Mouse (Mus musculus) lung, embryonic 14.5 days (tissue): ENCODE measurements around the gene Grb10. TPM values are rescaled to one million over a fixed set of nuclear protein-coding genes. Genes with fewer than 3 reads are reported as not detected.

Experiments
- ATAC-seq: fragments of 200-750 bp; cut with Nextera tagmentation; 2 replicates; pipeline ENCODE4 v1.8.0; 2017; ENCODE audit warnings: mild to moderate bottlenecking, moderate TSS enrichment, moderate library complexity; ENCODE audit not compliant: insufficient read depth
- DNase-seq: peaks from one replicate; pipeline ENCODE4 v3.0.0-alpha.2; 2015
- H3K27ac ChIP-seq: fragments of 300-500 bp; sonication (generic); 2 replicates; pipeline ENCODE4 v1.5.1; 2014; ENCODE audit warnings: low read depth, mild to moderate bottlenecking, moderate library complexity
- H3K27me3 ChIP-seq: fragments of 300-500 bp; sonication (generic); 2 replicates; pipeline ENCODE4 v1.6.1; 2014; ENCODE audit warnings: low read length, control low read depth; ENCODE audit not compliant: insufficient read depth
- H3K36me3 ChIP-seq: fragments of 300-500 bp; sonication (generic); 2 replicates; pipeline ENCODE4 v1.6.1; 2014; ENCODE audit warnings: control low read depth; ENCODE audit not compliant: insufficient read depth
- H3K4me1 ChIP-seq: fragments of 300-500 bp; sonication (generic); 2 replicates; pipeline ENCODE4 v1.6.1; 2014; ENCODE audit warnings: antibody characterized with exemption, control low read depth; ENCODE audit not compliant: insufficient read depth
- H3K4me2 ChIP-seq: fragments of 300-500 bp; sonication (generic); 2 replicates; pipeline ENCODE4 v1.6.1; 2014; ENCODE audit warnings: mild to moderate bottlenecking
- H3K4me3 ChIP-seq: fragments of 300-500 bp; sonication (generic); 2 replicates; pipeline ENCODE4 v1.5.1; 2014; ENCODE audit warnings: low read depth, low read length
- H3K9ac ChIP-seq: fragments of 300-500 bp; sonication (generic); 2 replicates; pipeline ENCODE4 v1.6.1; 2014
- H3K9me3 ChIP-seq: fragments of 300-500 bp; sonication (generic); 2 replicates; pipeline ENCODE4 v1.6.1; 2016; ENCODE audit warnings: low read depth, low read length, control low read depth
- CTCF ChIP-seq: IDR thresholded peaks from 2 replicates; pipeline ENCODE4 v1.5.1; 2016; ENCODE audit warnings: antibody characterized with exemption, low read depth
- WGBS: fragments of 180-500 bp; shearing (Covaris S2); extraction: QIAGEN DNeasy Blood & Tissue Kit; methylation state at CpG from one replicate; pipeline ENCODE4 v1.1.7; 2014; 5-methylcytosine and 5-hydroxymethylcytosine counted together
- polyA plus RNA-seq: library from polyadenylated mRNA; unstranded; fragments of >200 nt; fragmentation: Nextera tagmentation; extraction: Ambion mirVana; gene quantifications from 2 replicates; pipeline ENCODE4 v1.2.1, GENCODE M21; 2014

The Grb10 gene
- polyA plus RNA-seq, 1 experiment from 2014 or later, result 313 TPM

DNA sequence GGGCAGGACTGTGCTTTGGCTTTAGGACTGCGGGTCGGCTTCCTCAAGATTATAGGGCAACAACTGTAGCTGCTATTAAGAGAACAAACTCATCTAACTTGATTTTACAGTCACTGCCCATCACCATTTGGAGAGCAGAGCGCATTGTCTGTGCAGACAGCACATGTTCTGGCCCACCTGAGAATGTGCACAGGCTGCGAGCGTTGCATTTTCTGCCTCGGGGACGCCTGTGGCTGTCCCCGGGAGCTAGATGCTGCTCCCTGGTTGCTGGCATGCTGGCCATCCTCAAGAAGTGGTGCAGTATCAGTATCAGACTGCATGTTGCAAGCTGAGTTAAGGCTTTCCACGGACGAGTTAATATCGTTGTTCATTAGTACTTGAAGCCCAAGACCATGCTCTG, 68.2 kb downstream of the Grb10 start:
- H3K9me3 ChIP-seq, result no peaks in the 10 kb centered on the region
- no peak overlapping the region for H3K4me2 ChIP-seq
- no peaks in the 10 kb centered on the region for H3K27me3 ChIP-seq
- 0 out of 2 replicates have a peak, but pooled peaks cover 3% of the 10 kb centered on the region for H3K4me1 ChIP-seq
- 91% methylated on average over 11 of the region's 11 CpGs for WGBS
- no peak overlapping the region for H3K27ac ChIP-seq
- no peak overlapping the region for H3K9ac ChIP-seq
- H3K4me3 ChIP-seq, result no peak overlapping the region
- DNase-seq (no peak), ATAC-seq (no peak)
- H3K36me3 ChIP-seq, result peaks cover 75% of the 10 kb centered on the region
- no peak for TF ChIP-seq CTCF

- no peak for TF ChIP-seq CTCF
- Histone ChIP-seq H3K36me3 (peaks cover 79% of the 10 kb centered on the region), H3K27me3 (no peaks in the 10 kb centered on the region), H3K9me3 (no peaks in the 10 kb centered on the region), H3K4me2 (no peak overlapping the region), H3K4me1 (0 out of 2 replicates have a peak, but pooled peaks cover 3% of the 10 kb centered on the region), H3K9ac (no peak overlapping the region; the same call in 1 of the 2 replicates), H3K27ac (peak overlapping the region; percentile 78), H3K4me3 (no peak overlapping the region)
- no peak for ATAC-seq
- 43% methylated on average over 6 of the region's 6 CpGs for WGBS
- peak; percentile 73 for DNase-seq
Observed at GRCm38 (mm10) chr11:11968830-11969229, 69.7 kb downstream of the Grb10 start.

- Histone ChIP-seq H3K4me1 (peaks cover 12% of the 10 kb centered on the region; the same call in 1 of the 2 replicates), H3K27me3 (no peaks in the 10 kb centered on the region), H3K9ac (no peak overlapping the region), H3K4me3 (no peak overlapping the region), H3K9me3 (no peaks in the 10 kb centered on the region), H3K36me3 (peaks cover 77% of the 10 kb centered on the region), H3K4me2 (no peak overlapping the region), H3K27ac (no peak overlapping the region)
- DNase-seq, result no peak
- WGBS, result 86% methylated on average over 8 of the region's 8 CpGs
- TF ChIP-seq CTCF, result no peak
- ATAC-seq, result no peak
Observed at GRCm38 (mm10) chr11:11967519-11967918, 71.0 kb downstream of the Grb10 start.

- TF ChIP-seq CTCF, result no peak
- Histone ChIP-seq H3K36me3 (peaks cover 82% of the 10 kb centered on the region), H3K27me3 (no peaks in the 10 kb centered on the region), H3K4me3 (no peak overlapping the region), H3K4me1 (peaks cover 19% of the 10 kb centered on the region; the same call in 1 of the 2 replicates), H3K27ac (peak overlapping the region; percentile 69), H3K9ac (no peak overlapping the region), H3K9me3 (no peaks in the 10 kb centered on the region), H3K4me2 (no peak overlapping the region)
- WGBS, result 75% methylated on average over 3 of the region's 3 CpGs
- DNase-seq (no peak), ATAC-seq (no peak)
Observed at GRCm38 (mm10) chr11:11966220-11966619, 72.3 kb downstream of the Grb10 start.

DNA sequence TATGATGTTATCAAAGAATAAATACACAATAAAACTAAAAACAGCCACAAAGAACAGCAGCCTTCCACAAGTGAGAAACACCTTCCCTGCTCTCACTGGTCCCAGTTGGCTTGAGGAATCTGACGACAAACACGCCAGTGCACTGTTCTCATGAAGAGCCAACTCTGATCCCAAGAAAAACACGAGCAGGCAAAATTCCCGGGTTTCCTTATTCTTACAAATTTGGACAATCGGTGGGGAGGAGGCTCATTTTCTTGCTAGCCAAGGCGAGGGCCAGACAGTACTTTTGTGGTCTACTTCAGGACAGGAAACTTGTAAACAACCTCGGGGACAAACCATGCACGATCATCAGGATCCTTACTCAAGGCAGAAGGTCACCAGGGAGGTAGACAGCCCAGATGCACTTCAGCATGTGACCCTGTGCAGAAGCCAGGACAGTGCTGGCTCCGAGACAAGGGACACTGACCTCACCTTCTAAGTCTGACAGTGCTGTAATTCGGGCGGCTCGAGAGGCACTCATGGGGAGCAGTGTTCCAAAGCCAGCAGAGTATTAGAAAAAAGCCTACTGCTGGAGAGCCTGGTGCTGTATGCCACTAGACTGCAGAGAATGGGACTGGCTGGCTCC, 72.9 kb downstream of the Grb10 start:
- H3K9ac ChIP-seq, result no peak overlapping the region
- peak overlapping the region; percentile 69 for H3K27ac ChIP-seq
- H3K27me3 ChIP-seq, result no peaks in the 10 kb centered on the region
- DNase-seq (no peak), ATAC-seq (no peak)
- TF ChIP-seq CTCF, result no peak
- no peaks in the 10 kb centered on the region for H3K9me3 ChIP-seq
- H3K4me2 ChIP-seq, result no peak overlapping the region
- WGBS, result 66% methylated on average over 12 of the region's 12 CpGs
- no peak overlapping the region for H3K4me3 ChIP-seq
- peaks cover 80% of the 10 kb centered on the region for H3K36me3 ChIP-seq
- H3K4me1 ChIP-seq, result peaks cover 19% of the 10 kb centered on the region; the same call in 1 of the 2 replicates

DNA sequence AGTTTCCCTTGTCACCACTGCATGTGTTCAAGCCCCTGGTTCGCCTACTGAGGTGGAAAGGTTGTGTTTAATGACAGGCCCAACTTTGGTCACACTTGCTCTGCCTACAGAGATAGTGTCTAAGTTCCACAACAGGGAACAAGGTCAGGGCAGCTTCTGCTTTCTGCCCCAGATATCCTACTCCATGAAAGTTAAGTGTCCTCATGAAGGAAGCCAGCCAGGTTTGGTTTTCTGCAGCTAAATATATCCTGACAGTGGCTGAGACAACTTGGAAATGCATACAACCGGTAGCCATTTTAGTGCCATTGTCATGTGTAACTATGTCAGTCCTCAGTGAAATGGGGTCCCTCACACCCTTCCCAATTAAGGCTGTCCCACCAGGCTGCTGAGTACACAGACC, 73.8 kb downstream of the Grb10 start:
- H3K9ac ChIP-seq, result no peak overlapping the region
- ATAC-seq (no peak), DNase-seq (no peak)
- H3K9me3 ChIP-seq, result no peaks in the 10 kb centered on the region
- 0 out of 2 replicates have a peak overlapping the region, but pooled peaks have one; percentile 20 for H3K27ac ChIP-seq
- no peak for TF ChIP-seq CTCF
- no peaks in the 10 kb centered on the region for H3K27me3 ChIP-seq
- WGBS, result 86% methylated on average over 2 of the region's 2 CpGs
- peaks cover 19% of the 10 kb centered on the region; the same call in 1 of the 2 replicates for H3K4me1 ChIP-seq
- no peak overlapping the region for H3K4me3 ChIP-seq
- no peak overlapping the region for H3K4me2 ChIP-seq
- peaks cover 80% of the 10 kb centered on the region for H3K36me3 ChIP-seq

DNA sequence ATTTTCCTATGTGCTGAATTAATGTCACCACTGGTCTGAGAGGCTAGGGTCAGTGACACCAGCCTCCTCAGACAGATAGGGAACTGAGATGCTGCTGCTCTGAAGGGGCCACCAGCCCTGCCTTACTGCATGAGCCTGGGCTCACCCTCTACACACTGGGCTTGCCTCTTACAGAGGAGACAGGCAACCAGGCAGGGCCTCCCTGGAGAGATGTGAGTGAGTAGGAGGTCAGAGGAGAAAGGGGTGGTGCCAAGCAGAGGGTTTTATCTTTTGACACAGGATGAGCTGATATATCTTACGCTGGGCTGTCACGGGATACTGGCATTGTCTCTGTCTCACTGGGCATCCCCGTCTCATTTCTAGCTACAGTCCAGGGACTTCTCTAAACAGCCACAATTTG, 74.9 kb downstream of the Grb10 start:
- H3K4me3 ChIP-seq, result no peak overlapping the region
- peaks cover 78% of the 10 kb centered on the region for H3K36me3 ChIP-seq
- no peaks in the 10 kb centered on the region for H3K9me3 ChIP-seq
- TF ChIP-seq CTCF, result no peak
- no peak for DNase-seq
- ATAC-seq, result peak; percentile 35; the same call in 1 of the 2 replicates
- WGBS, result 71% methylated on average over 3 of the region's 3 CpGs
- peaks cover 16% of the 10 kb centered on the region; the same call in 1 of the 2 replicates for H3K4me1 ChIP-seq
- H3K27ac ChIP-seq, result peak overlapping the region; percentile 63; the same call in 1 of the 2 replicates
- no peak overlapping the region for H3K4me2 ChIP-seq
- no peak overlapping the region for H3K9ac ChIP-seq
- H3K27me3 ChIP-seq, result no peaks in the 10 kb centered on the region
